Mouse (Mus musculus) ovary, adult 2 months (tissue): ENCODE measurements around the gene Cys1. TPM values are rescaled to one million over a fixed set of nuclear protein-coding genes. Genes with fewer than 3 reads are reported as not detected.

Experiments used
- polyA plus RNA-seq: library from polyadenylated mRNA; depleted of rRNA; stranded (reverse); fragments of >200 nt; gene quantifications from 2 replicates; pipeline ENCODE4 v1.2.3, GENCODE M21; 2012; rRNA removed

The Cys1 gene
- 10.4 and 11.2 TPM in 2 replicates for polyA plus RNA-seq

DNA sequence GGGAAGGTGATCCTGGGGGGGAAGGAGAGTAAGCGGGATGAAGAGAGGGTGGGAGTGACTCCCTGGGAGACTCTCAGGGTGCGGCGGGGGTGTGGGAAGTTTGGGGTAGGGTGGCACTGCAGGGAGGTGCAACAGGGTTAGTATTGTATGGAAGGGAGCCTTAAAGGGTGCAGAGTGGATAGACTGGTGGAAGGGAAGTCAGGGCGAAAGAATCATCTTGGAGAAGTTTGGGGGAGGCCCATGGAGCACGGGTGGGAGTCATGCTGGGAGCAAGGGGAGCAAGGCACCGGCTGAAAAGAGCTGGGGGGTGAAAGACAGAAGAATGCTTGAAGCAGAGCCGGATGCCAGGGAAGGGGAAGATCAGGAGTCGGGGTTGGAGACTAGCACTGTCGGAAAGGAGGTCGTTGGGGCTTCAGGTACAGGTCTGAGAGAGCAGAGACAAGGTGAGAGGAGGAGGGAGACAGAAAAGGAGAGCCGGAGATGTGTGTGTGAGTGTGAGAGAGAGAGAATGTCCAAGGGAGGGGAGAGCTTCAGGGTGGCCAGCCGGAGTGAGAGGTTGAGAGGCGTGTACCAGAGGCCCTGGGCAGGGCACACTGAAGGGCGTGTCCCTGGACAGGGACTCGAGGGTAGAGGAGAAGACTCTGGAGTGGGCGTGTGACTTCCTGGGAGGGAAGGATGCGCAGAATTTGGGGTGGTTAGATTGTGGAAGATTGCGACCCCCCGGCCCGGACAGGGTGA lies at the start of gene Cys1:
TSS of gene Cys1 (minus strand) at position 528 of the 738 bp plus-strand sequence.

DNA sequence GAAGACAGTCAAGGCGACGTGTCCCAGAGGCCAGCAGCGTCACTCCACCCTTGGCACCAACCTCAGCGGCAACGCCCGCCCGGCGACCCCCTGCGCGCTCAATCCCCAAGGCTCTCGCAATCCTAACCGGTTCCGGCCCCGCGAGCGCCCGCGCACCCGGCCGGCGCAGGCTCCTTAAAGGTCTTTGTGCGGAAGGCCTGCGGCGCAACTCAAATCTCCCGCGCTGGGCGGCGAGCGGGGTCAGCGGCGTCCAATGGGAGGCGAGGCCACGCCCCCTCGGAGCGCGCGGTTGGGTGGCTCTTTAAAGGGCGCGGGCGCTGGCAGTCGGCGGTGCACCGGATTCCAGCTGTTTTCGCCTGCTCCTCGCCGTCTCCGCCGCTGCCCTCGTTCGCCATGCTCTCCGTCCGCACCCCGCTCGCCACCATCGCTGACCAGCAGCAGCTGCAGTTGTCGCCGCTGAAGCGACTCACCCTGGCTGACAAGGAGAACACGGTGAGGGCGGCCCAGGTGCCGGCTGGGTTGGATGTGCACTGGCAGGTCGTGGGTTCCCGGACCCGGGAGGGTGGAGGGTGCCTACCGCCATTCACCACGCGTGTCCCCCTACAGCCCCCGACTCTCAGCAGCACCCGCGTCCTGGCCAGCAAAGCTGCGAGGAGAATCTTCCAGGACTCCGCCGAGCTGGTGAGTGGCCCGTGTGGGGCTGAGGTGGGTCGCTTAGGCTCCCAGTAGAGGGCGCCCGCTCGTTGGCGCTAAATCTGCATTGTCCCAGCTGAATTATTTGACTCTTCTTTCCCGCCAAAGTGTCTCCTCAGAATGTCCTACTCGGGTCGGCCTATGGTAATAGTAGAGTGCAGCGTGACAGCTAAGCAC lies 26.6 kb upstream of the Cys1 start, which contains the start of gene Rrm2:
TSS of gene Rrm2 (plus strand) at position 288 of the 870 bp plus-strand sequence.

DNA sequence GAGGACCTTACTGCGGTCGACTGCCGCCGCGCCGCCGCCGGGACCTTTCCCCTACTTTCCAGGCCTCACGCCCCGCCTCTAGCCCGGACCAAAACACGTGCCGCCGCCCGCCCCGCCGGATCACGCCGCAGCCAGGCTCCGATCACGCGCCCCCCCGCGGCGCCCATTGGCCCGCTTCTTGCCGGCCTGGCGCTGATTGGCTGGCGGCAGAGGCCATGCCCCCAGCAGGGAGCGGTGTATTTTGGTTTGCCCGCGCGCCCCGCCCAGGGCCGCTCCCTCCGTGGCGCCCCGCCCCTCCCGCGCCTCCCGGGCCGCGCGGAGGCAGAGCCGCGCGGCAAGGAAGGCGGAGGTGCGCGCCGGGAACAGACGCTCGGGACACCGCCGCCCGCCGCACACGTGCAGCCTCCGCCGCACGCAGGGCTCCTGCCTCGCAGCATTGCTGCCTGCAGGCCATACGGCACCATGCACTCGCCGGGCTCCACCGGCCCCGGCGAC lies 30.5 kb downstream of the Cys1 start, which contains the start of gene Klf11:
TSS of gene Klf11 (plus strand) at position 212 of the 495 bp plus-strand sequence.

Other genes with a start within 250 kb of the Cys1 start
- 6.8 and 12.0 TPM in 2 replicates for gene Taf1b, start 183.5 kb downstream of the Cys1 start, polyA plus RNA-seq
- gene Grhl1, start 109.5 kb downstream of the Cys1 start, polyA plus RNA-seq = 0.97 and 1.0 TPM in 2 replicates
- gene Klf11, start 30.5 kb downstream of the Cys1 start, polyA plus RNA-seq = 22.8 and 29.9 TPM in 2 replicates
- 6.6 and 9.0 TPM in 2 replicates for gene Rrm2, start 26.4 kb upstream of the Cys1 start, polyA plus RNA-seq
- 29.3 and 30.6 TPM in 2 replicates for gene Mboat2, start 149.1 kb upstream of the Cys1 start, polyA plus RNA-seq